ENCODE assay signal across 39 mouse cellular contexts in genomic region chr10:76590197-76590596, GRCm38 (mm10). TPM values are rescaled to one million over a fixed set of nuclear protein-coding genes. Genes with fewer than 3 reads are reported as not detected.
A peak's percentile ranks its signal among the peaks of the same experiment; 100 is the strongest.
DNase-seq lines count a peak whose midpoint lies in the region; ATAC-seq and TF ChIP-seq lines count a peak whose summit lies in the region.
"Had no signal": no experiment of that assay in that cellular context is flagged by ENCODE, and none has a peak within 500 bp of the region (broad histone marks: within the 10 kb centered on the region; RNA-seq: fewer than 3 reads in every experiment).

No protein-coding gene starts in this region.

- no peak for DNase-seq in heart, embryonic 10.5 days (ENCODE audit: low spot score)
- DNase-seq in heart, adult 8-10 months (ENCODE audit: low spot score), result no peak
- DNase-seq in heart, adult 11 months, result no peak
- DNase-seq in midbrain, postnatal 0 days (ENCODE audit: low spot score), result peak; percentile 1
- DNase-seq in midbrain, embryonic 10.5 days (ENCODE audit: low spot score), result no peak
- DNase-seq in urinary bladder, adult 2 months (ENCODE audit: low spot score), result no peak
- DNase-seq: adrenal gland, adult 2 months; adrenal gland, postnatal 36 days; cerebellum, adult 8-10 months; cerebellum, postnatal 25 days; gastrocnemius, postnatal 14 days; kidney, adult 11 months; kidney, postnatal 4 days; lung, embryonic 14.5 days; retina, postnatal 1 day; right cerebral cortex, postnatal 14 days had no signal

- peaks cover 35% of the 10 kb centered on the region for H3K4me1 ChIP-seq in heart, embryonic 10.5 days
- peaks cover 16% of the 10 kb centered on the region for H3K4me1 ChIP-seq in heart, embryonic 15.5 days (replicated peaks)
- H3K4me1 ChIP-seq in midbrain, postnatal 0 days (ENCODE audit: insufficient read depth, low read length), result no peaks in the 10 kb centered on the region
- H3K4me1 ChIP-seq in midbrain, embryonic 10.5 days, result no peaks in the 10 kb centered on the region
- H3K4me1 ChIP-seq: embryonic facial prominence, embryonic 10.5 days; forebrain, embryonic 12.5 days; hindbrain, embryonic 10.5 days; hindbrain, embryonic 15.5 days; liver, embryonic 15.5 days; midbrain, embryonic 12.5 days had no signal

- H3K36me3 ChIP-seq in heart, embryonic 10.5 days, result no peaks in the 10 kb centered on the region
- no peaks in the 10 kb centered on the region for H3K36me3 ChIP-seq in heart, embryonic 15.5 days
- H3K36me3 ChIP-seq in midbrain, postnatal 0 days (ENCODE audit: insufficient read depth, low read length), result no peaks in the 10 kb centered on the region
- no peaks in the 10 kb centered on the region for H3K36me3 ChIP-seq in midbrain, embryonic 10.5 days
- H3K36me3 ChIP-seq: embryonic facial prominence, embryonic 10.5 days; embryonic facial prominence, embryonic 15.5 days; forebrain, embryonic 12.5 days; hindbrain, embryonic 10.5 days; hindbrain, embryonic 15.5 days; limb, embryonic 12.5 days; midbrain, embryonic 12.5 days had no signal

- H3K4me3 ChIP-seq in heart, embryonic 10.5 days, result no peak overlapping the region
- H3K4me3 ChIP-seq in heart, embryonic 15.5 days, result no peak overlapping the region
- H3K4me3 ChIP-seq in midbrain, postnatal 0 days (ENCODE audit: low read depth, low read length), result no peak overlapping the region
- H3K4me3 ChIP-seq in midbrain, embryonic 10.5 days, result no peak overlapping the region
- H3K4me3 ChIP-seq: embryonic facial prominence, embryonic 10.5 days; embryonic facial prominence, embryonic 15.5 days; forebrain, embryonic 12.5 days; hindbrain, embryonic 10.5 days; hindbrain, embryonic 15.5 days; limb, embryonic 12.5 days; liver, embryonic 15.5 days; midbrain, embryonic 12.5 days had no signal

- WGBS in heart, embryonic 10.5 days, result 67% methylated on average over 11 of the region's 11 CpGs
- 47% methylated on average over 11 of the region's 11 CpGs for WGBS in heart, embryonic 15.5 days
- WGBS in midbrain, postnatal 0 days, result 88% methylated on average over 11 of the region's 11 CpGs
- WGBS in midbrain, embryonic 10.5 days, result 91% methylated on average over 11 of the region's 11 CpGs

- no peak overlapping the region for H3K9ac ChIP-seq in heart, embryonic 15.5 days
- no peak overlapping the region for H3K9ac ChIP-seq in midbrain, postnatal 0 days (replicated peaks; ENCODE audit: low read length, poor library complexity, severe bottlenecking)
- H3K9ac ChIP-seq: embryonic facial prominence, embryonic 15.5 days; forebrain, embryonic 12.5 days; hindbrain, embryonic 15.5 days; limb, embryonic 12.5 days; liver, embryonic 15.5 days; lung, embryonic 14.5 days; midbrain, embryonic 12.5 days had no signal

- peak overlapping the region; percentile 82 for H3K27ac ChIP-seq in heart, embryonic 10.5 days
- peak overlapping the region; percentile 89 for H3K27ac ChIP-seq in heart, embryonic 15.5 days
- no peak overlapping the region for H3K27ac ChIP-seq in midbrain, postnatal 0 days (ENCODE audit: low read depth, low read length)
- no peak overlapping the region for H3K27ac ChIP-seq in midbrain, embryonic 10.5 days (replicated peaks)
- H3K27ac ChIP-seq: embryonic facial prominence, embryonic 10.5 days; embryonic facial prominence, embryonic 15.5 days; forebrain, embryonic 12.5 days; hindbrain, embryonic 10.5 days; hindbrain, embryonic 15.5 days; limb, embryonic 12.5 days; liver, embryonic 15.5 days; midbrain, embryonic 12.5 days had no signal

- no peak for TF ChIP-seq CTCF in midbrain, postnatal 0 days (IDR thresholded peaks at IDR 0.05)

- H3K27me3 ChIP-seq in heart, embryonic 10.5 days (ENCODE audit: insufficient read depth, poor library complexity, severe bottlenecking), result no peaks in the 10 kb centered on the region
- no peaks in the 10 kb centered on the region for H3K27me3 ChIP-seq in heart, embryonic 15.5 days
- no peaks in the 10 kb centered on the region for H3K27me3 ChIP-seq in midbrain, postnatal 0 days (ENCODE audit: insufficient read depth, low read length)
- H3K27me3 ChIP-seq in midbrain, embryonic 10.5 days (ENCODE audit: low read depth, poor library complexity, severe bottlenecking), result no peaks in the 10 kb centered on the region
- H3K27me3 ChIP-seq: embryonic facial prominence, embryonic 15.5 days; forebrain, embryonic 12.5 days; hindbrain, embryonic 15.5 days; liver, embryonic 15.5 days; midbrain, embryonic 12.5 days had no signal

- peak; percentile 45; the same call in 1 of the 2 replicates for ATAC-seq in heart, embryonic 15.5 days (replicated peaks; ENCODE audit: insufficient number of reproducible peaks, insufficient read depth, low FRiP score, low read depth)
- no peak for ATAC-seq in midbrain, postnatal 0 days (ENCODE audit: low FRiP score)
- ATAC-seq: activated CD4-positive, CD25-positive, alpha-beta regulatory T cell, adult 4 months; inflammation-experienced regulatory T-cells, adult 6 months had no signal

- H3K9me3 ChIP-seq in heart, embryonic 10.5 days, result no peaks in the 10 kb centered on the region
- no peaks in the 10 kb centered on the region; the same call in 1 of the 2 replicates for H3K9me3 ChIP-seq in heart, embryonic 15.5 days (replicated peaks)
- H3K9me3 ChIP-seq in midbrain, postnatal 0 days (ENCODE audit: low read length), result no peaks in the 10 kb centered on the region
- H3K9me3 ChIP-seq in midbrain, embryonic 10.5 days (replicated peaks), result no peaks in the 10 kb centered on the region
- H3K9me3 ChIP-seq: embryonic facial prominence, embryonic 10.5 days; embryonic facial prominence, embryonic 15.5 days; forebrain, embryonic 12.5 days; hindbrain, embryonic 10.5 days; hindbrain, embryonic 15.5 days; limb, embryonic 12.5 days; liver, embryonic 15.5 days; midbrain, embryonic 12.5 days had no signal

- H3K4me2 ChIP-seq in heart, embryonic 15.5 days, result no peak overlapping the region
- H3K4me2 ChIP-seq in midbrain, postnatal 0 days (ENCODE audit: low read depth, low read length, poor library complexity, severe bottlenecking), result no peak overlapping the region
- H3K4me2 ChIP-seq: embryonic facial prominence, embryonic 15.5 days; forebrain, embryonic 12.5 days; hindbrain, embryonic 15.5 days; limb, embryonic 12.5 days; liver, embryonic 15.5 days; lung, embryonic 14.5 days; midbrain, embryonic 12.5 days had no signal

RNA-seq across cellular contexts. Expression of gene Ftcd, which starts 14.7 kb away (rescaled TPM):
- polyA plus RNA-seq in heart, embryonic 10.5 days (2016; fragmentation: Nextera tagmentation; extraction: Ambion mirVana), result 4.2 and 5.2 TPM in 2 replicates
- not detected for total RNA-seq in heart, adult 8-10 months (2022)
- 3.3 and 3.5 TPM in 2 replicates for polyA plus RNA-seq in heart, embryonic 15.5 days (2015; fragmentation: Nextera tagmentation; extraction: Ambion mirVana)
- 0.33 TPM in 1 of 2 replicates, not detected in the other for total RNA-seq in midbrain, postnatal 0 days (2014; rRNA removed)
- polyA plus RNA-seq in midbrain, postnatal 0 days (2015; fragmentation: Nextera tagmentation; extraction: Ambion mirVana), result 0.07 and 0.09 TPM in 2 replicates
- polyA plus RNA-seq in midbrain, embryonic 10.5 days (2016; fragmentation: Nextera tagmentation; extraction: Ambion mirVana), result 0.04 TPM in 1 of 2 replicates, not detected in the other
- polyA plus RNA-seq in urinary bladder, adult 2 months (2012; rRNA removed), result 0.03 TPM in 1 of 2 replicates, not detected in the other
- total RNA-seq: CH12.LX; ES-E14; gastrocnemius, postnatal 14 days; granulocyte monocyte progenitor cell, adult 5-6 weeks; left cerebral cortex, postnatal 10 days; megakaryocyte, adult 5-6 weeks; monocyte, adult 5-6 weeks had no signal
- polyA plus RNA-seq: activated CD4-positive, CD25-positive, alpha-beta regulatory T cell, adult 4 months; C2C12; embryonic facial prominence, embryonic 10.5 days; embryonic facial prominence, embryonic 15.5 days; forebrain, embryonic 12.5 days; hindbrain, embryonic 10.5 days; hindbrain, embryonic 15.5 days; inflammation-experienced regulatory T-cells, adult 6 months; limb, embryonic 12.5 days; lung, embryonic 14.5 days; midbrain, embryonic 12.5 days; neural tube, embryonic 14.5 days; small intestine, adult 2 months; stomach, embryonic 14.5 days had no signal

RNA-seq across cellular contexts. Expression of gene Spatc1l, which starts 28.1 kb away (rescaled TPM):
- 0.29 TPM in 1 of 2 replicates, not detected in the other for polyA plus RNA-seq in heart, embryonic 10.5 days (2016; fragmentation: Nextera tagmentation; extraction: Ambion mirVana)
- total RNA-seq in heart, adult 8-10 months (2022), result not detected
- not detected in 2 replicates for polyA plus RNA-seq in heart, embryonic 15.5 days (2015; fragmentation: Nextera tagmentation; extraction: Ambion mirVana)
- not detected in 2 replicates for total RNA-seq in midbrain, postnatal 0 days (2014; rRNA removed)
- not detected in 2 replicates for polyA plus RNA-seq in midbrain, postnatal 0 days (2015; fragmentation: Nextera tagmentation; extraction: Ambion mirVana)
- 0.12 TPM in 1 of 2 replicates, not detected in the other for polyA plus RNA-seq in midbrain, embryonic 10.5 days (2016; fragmentation: Nextera tagmentation; extraction: Ambion mirVana)
- 0.10 and 0.15 TPM in 2 replicates for polyA plus RNA-seq in urinary bladder, adult 2 months (2012; rRNA removed)
- total RNA-seq: adrenal gland, adult 2 months; ES-E14; gastrocnemius, postnatal 14 days; granulocyte monocyte progenitor cell, adult 5-6 weeks; left cerebral cortex, postnatal 10 days; liver, adult 2 months; megakaryocyte, adult 5-6 weeks; monocyte, adult 5-6 weeks had no signal
- polyA plus RNA-seq: activated CD4-positive, CD25-positive, alpha-beta regulatory T cell, adult 4 months; adrenal gland, adult 2 months; forebrain, embryonic 12.5 days; hindbrain, embryonic 10.5 days; inflammation-experienced regulatory T-cells, adult 6 months; kidney, embryonic 16.5 days; limb, embryonic 12.5 days; liver, embryonic 15.5 days; lung, embryonic 14.5 days had no signal

RNA-seq across cellular contexts. Expression of gene Col6a2, which starts 33.2 kb away (rescaled TPM):
- polyA plus RNA-seq in heart, embryonic 10.5 days (2016; fragmentation: Nextera tagmentation; extraction: Ambion mirVana), result 17.1 and 19.7 TPM in 2 replicates
- total RNA-seq in heart, adult 8-10 months (2022), result 10 to 100 TPM; 27.7 to 45.4 (median 40.4) TPM
- 90.2 and 125 TPM in 2 replicates for polyA plus RNA-seq in heart, embryonic 15.5 days (2015; fragmentation: Nextera tagmentation; extraction: Ambion mirVana)
- total RNA-seq in midbrain, postnatal 0 days (2014; rRNA removed), result 31.5 and 32.6 TPM in 2 replicates
- 18.4 and 19.1 TPM in 2 replicates for polyA plus RNA-seq in midbrain, postnatal 0 days (2015; fragmentation: Nextera tagmentation; extraction: Ambion mirVana)
- 8.6 and 13.8 TPM in 2 replicates for polyA plus RNA-seq in midbrain, embryonic 10.5 days (2016; fragmentation: Nextera tagmentation; extraction: Ambion mirVana)
- 239 and 336 TPM in 2 replicates for polyA plus RNA-seq in urinary bladder, adult 2 months (2012; rRNA removed)
- total RNA-seq: CH12.LX; granulocyte monocyte progenitor cell, adult 5-6 weeks; monocyte, adult 5-6 weeks had no signal
- polyA plus RNA-seq: inflammation-experienced regulatory T-cells, adult 6 months had no signal

RNA-seq across cellular contexts. Expression of gene Lss, which starts 58.8 kb away (rescaled TPM):
- polyA plus RNA-seq in heart, embryonic 10.5 days (2016; fragmentation: Nextera tagmentation; extraction: Ambion mirVana), result 19.8 and 34.7 TPM in 2 replicates
- total RNA-seq in heart, adult 8-10 months (2022), result 1 to 10 TPM; 4.9 to 9.2 (median 7.7) TPM
- polyA plus RNA-seq in heart, embryonic 15.5 days (2015; fragmentation: Nextera tagmentation; extraction: Ambion mirVana), result 8.3 and 9.6 TPM in 2 replicates
- 51.8 and 61.2 TPM in 2 replicates for total RNA-seq in midbrain, postnatal 0 days (2014; rRNA removed)
- 26.4 and 28.4 TPM in 2 replicates for polyA plus RNA-seq in midbrain, postnatal 0 days (2015; fragmentation: Nextera tagmentation; extraction: Ambion mirVana)
- polyA plus RNA-seq in midbrain, embryonic 10.5 days (2016; fragmentation: Nextera tagmentation; extraction: Ambion mirVana), result 56.7 and 72.4 TPM in 2 replicates
- 20.1 and 33.8 TPM in 2 replicates for polyA plus RNA-seq in urinary bladder, adult 2 months (2012; rRNA removed)

Comparison
In these comparisons a context has a peak if more than half of its experiments do, and no peak if none do; other contexts are left out.
1. H3K27ac ChIP-seq: peak in heart, embryonic 10.5 days (single experiment) and heart, embryonic 15.5 days (single experiment); none in midbrain, postnatal 0 days (single experiment) and midbrain, embryonic 10.5 days (single experiment).